Mouse (Mus musculus) heart, postnatal 10 days (tissue): ENCODE data around the gene Krtap3-3. TPM values are rescaled to one million over a fixed set of nuclear protein-coding genes. Genes with fewer than 3 reads are reported as not detected.

ENCODE experiments used
- total RNA-seq, 2 experiments: library from RNA; stranded (reverse); gene quantifications; 2 replicates each; pipeline ENCODE4 v1.2.3; 2021

The Krtap3-3 gene
- total RNA-seq, 2 experiments from 2014 or later = not detected

Other genes starting within 250 kb of the Krtap3-3 start
- not detected for gene Krt25, start 227.9 kb downstream of the Krtap3-3 start, total RNA-seq
- not detected for gene Krt26, start 212.9 kb downstream of the Krtap3-3 start, total RNA-seq
- gene Krt27, start 199.8 kb downstream of the Krtap3-3 start, total RNA-seq = not detected
- not detected for gene Krt28, start 176.0 kb downstream of the Krtap3-3 start, total RNA-seq
- gene Krt10, start 161.5 kb downstream of the Krtap3-3 start, total RNA-seq = 1 to 10 TPM; 6.8 to 9.7 TPM
- gene Krt12, start 128.6 kb downstream of the Krtap3-3 start, total RNA-seq = not detected
- gene Krt20, start 112.7 kb downstream of the Krtap3-3 start, total RNA-seq = under 1 TPM; 0.26 to 0.30 TPM
- under 1 TPM in 1 of 2 experiments, not detected in 1; 0.17 TPM for gene Krt23, start 57.7 kb downstream of the Krtap3-3 start, total RNA-seq
- gene Krt39, start 29.5 kb downstream of the Krtap3-3 start, total RNA-seq = not detected
- not detected for gene Krt40, start 7.7 kb downstream of the Krtap3-3 start, total RNA-seq
- not detected for gene Krtap3-2, start 6.0 kb upstream of the Krtap3-3 start, total RNA-seq
- not detected for gene Gm11939, start 8.6 kb upstream of the Krtap3-3 start, total RNA-seq
- gene Krtap3-1, start 15.8 kb upstream of the Krtap3-3 start, total RNA-seq = not detected
- not detected for gene Krtap1-5, start 30.2 kb upstream of the Krtap3-3 start, total RNA-seq
- gene Krtap1-4, start 32.8 kb upstream of the Krtap3-3 start, total RNA-seq = not detected
- gene Krtap1-3, start 40.5 kb upstream of the Krtap3-3 start, total RNA-seq = not detected
- not detected for gene Krtap9-3, start 47.2 kb upstream of the Krtap3-3 start, total RNA-seq
- not detected for gene Gm11938, start 52.4 kb upstream of the Krtap3-3 start, total RNA-seq
- gene Gm11937, start 59.3 kb upstream of the Krtap3-3 start, total RNA-seq = not detected
- not detected for gene Krtap2-4, start 64.0 kb upstream of the Krtap3-3 start, total RNA-seq
- gene Gm11562, start 69.6 kb upstream of the Krtap3-3 start, total RNA-seq = not detected
- gene Krtap4-1, start 77.4 kb upstream of the Krtap3-3 start, total RNA-seq = not detected
- gene Krtap4-2, start 84.2 kb upstream of the Krtap3-3 start, total RNA-seq = not detected
- gene Krtap4-7, start 93.2 kb upstream of the Krtap3-3 start, total RNA-seq = not detected
- gene Gm11555, start 99.4 kb upstream of the Krtap3-3 start, total RNA-seq = not detected
- not detected for gene Gm11563, start 108.1 kb upstream of the Krtap3-3 start, total RNA-seq
- gene Krtap4-6, start 115.1 kb upstream of the Krtap3-3 start, total RNA-seq = not detected
- gene Gm14190, start 139.9 kb upstream of the Krtap3-3 start, total RNA-seq = not detected
- not detected for gene Gm14180, start 183.4 kb upstream of the Krtap3-3 start, total RNA-seq
- not detected for gene Gm11595, start 222.0 kb upstream of the Krtap3-3 start, total RNA-seq
- gene Krtap4-8, start 229.8 kb upstream of the Krtap3-3 start, total RNA-seq = not detected
- gene Krtap4-9, start 234.3 kb upstream of the Krtap3-3 start, total RNA-seq = not detected
- not detected for gene Gm11596, start 242.6 kb upstream of the Krtap3-3 start, total RNA-seq
- not detected for gene Gm11569, start 248.1 kb upstream of the Krtap3-3 start, total RNA-seq